Mouse (Mus musculus) CD4-positive helper T cell, adult 2 months (primary cell): ENCODE results near the gene Cbx7.
"Not testable (repeated sequence)": the region's sequence is repeated elsewhere in the genome, so short reads cannot be mapped to it uniquely, and the experiment has no call there.

Source experiments
- DNase-seq: peaks from one replicate; pipeline ENCODE4 v3.0.0-alpha.2; 2012; ENCODE audit warnings: low read depth, missing footprints, low spot score

Cbx7 gene

GRCm38 (mm10) chr15:79950250-79951025, 20.5 kb downstream of the Cbx7 start:
- peak; percentile 82 for DNase-seq

DNA sequence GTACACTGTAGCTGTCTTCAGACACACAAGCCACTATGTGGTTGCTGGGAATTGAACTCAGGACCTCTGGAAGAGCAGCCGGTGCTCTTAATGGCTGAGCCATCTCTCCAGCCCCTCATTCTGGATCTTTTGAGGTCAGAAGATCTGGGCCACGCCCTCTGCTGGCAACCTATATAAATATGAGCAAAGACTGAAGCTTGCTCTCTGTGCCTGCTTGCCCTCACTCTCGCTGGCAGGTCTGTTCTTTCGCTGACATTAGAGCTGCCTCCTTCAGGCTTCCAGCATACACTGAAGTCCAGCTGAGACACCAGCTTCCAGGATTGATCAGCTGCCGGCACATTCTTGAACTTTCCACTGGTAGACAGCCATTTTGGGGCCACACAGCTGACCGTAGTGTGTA, 23.2 kb downstream of the Cbx7 start:
- DNase-seq = no peak

GRCm38 (mm10) chr15:79946790-79947189, 24.1 kb downstream of the Cbx7 start:
- DNase-seq = peak; percentile 39

GRCm38 (mm10) chr15:79946022-79946421, 24.9 kb downstream of the Cbx7 start:
- DNase-seq = peak; percentile 80

DNA sequence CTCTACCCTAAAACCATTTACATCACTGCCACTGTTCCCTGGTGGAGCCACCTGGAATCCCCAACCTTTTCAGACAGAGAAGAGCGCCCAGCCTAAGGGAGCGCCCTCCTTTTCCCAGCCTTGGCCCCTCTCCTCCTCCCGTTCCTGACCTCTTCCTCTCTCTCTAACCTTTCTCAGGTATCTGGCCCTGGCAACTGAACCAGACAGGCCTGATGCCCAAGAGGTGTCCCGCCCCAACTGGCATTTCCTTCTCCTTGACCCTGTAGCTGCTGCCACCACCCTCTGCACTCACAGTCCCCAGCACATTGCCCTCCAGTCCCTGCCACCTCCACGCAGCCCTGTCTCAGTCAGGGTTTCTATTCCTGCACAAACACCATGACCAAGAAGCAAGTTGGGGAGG, 26.0 kb downstream of the Cbx7 start:
- no peak for DNase-seq

DNA sequence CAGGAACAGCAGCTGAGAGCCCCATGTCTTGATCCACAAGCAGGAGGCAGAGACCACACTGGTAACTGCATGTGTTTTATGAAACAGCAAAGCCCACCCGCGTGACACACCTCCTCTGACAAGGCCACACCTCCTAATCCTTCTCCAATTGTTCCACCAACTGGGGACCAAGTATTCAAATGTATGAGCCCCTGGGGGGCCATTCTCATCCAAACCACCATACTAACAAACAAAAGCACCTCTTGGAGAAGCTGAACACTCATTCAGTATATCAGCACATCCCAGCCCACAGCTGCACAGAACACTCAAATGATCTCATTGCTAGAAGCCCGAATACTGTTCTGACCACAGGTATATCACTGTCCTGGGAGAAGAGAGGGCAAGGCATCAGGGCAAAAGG, 27.3 kb downstream of the Cbx7 start:
- DNase-seq = no peak

DNA sequence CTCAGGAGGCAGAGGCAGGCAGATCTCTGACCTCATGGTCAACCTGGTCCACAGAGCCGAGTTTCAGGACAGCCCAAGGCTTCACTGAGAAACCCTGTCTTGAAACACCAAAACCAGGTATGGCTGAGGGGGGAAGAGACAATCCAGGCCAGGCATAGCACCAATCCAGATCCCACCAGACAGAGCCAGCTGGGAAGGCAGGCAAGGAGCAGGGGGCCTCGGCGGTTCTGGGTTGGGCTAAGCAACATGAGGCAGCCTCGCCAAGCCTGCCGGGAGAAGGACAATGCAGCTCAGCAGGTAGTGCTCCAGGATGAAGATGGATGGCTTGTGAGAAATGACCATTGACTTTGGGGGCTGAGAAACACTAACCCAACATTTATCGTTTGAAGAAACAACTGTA, 28.4 kb downstream of the Cbx7 start:
- DNase-seq = no peak

DNA sequence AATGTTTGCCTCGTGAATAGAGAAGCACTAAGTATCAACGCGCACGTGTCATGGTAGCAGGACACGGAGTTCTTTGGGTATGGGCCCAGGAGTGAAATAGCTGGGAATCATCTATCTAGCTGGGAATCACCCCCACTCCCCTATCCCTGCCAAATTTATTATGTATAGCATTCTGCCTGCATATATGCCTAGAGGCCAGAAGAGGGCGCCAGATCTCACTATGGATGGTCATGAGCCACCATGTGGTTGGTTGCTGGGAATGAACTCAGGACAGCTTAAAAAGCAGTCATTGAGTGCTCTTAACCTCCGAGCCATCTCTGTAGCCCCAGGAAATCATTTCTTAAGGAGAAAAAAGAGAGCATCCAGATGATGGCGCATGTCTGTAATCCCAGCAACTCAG, 30.0 kb downstream of the Cbx7 start:
- peak; percentile 70 for DNase-seq

DNA sequence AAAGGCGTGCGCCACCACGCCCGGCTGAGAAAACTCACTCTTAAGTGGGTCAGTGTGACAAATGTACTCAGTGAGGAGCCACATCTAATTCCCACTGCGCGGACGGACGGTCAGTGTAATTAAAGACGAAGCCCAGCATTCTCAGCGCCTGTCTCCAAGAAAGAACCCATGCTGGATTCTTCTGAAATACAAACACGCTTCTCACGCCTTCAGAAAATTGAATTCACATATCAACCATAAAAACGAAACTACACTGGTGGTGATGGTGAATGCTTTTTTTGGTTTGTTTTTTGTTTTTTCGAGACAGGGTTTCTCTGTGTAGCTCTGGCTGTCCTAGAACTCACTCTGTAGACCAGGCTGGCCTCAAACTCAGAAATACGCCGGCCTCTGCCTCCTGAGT, 31.0 kb downstream of the Cbx7 start:
- DNase-seq = no peak

GRCm38 (mm10) chr15:79939501-79939900, 31.4 kb downstream of the Cbx7 start:
- DNase-seq = not testable (repeated sequence)

DNA sequence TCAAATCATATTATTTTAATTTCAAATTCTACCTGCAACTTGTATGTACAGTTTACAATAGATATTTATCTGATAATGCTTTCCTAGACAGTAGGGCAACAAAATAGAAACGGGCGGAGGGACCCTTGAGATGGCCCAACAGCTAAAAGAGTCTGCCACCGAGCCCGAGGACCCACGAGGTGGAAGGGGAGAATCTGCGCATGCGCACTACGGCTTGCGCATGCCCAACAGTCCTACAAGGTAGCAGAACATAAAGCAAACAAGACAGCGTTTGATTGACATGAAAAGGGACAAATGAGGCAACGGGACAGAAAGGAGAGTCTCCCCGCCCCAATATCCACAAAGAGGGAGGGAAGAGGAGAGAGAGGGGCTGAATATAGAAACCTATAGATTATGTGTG, 31.9 kb downstream of the Cbx7 start:
- DNase-seq = no peak

- DNase-seq = no peak
Measured at GRCm38 (mm10) chr15:79936374-79936751, 34.6 kb downstream of the Cbx7 start.

- no peak for DNase-seq
Measured at GRCm38 (mm10) chr15:79935654-79936373, 35.1 kb downstream of the Cbx7 start.

DNA sequence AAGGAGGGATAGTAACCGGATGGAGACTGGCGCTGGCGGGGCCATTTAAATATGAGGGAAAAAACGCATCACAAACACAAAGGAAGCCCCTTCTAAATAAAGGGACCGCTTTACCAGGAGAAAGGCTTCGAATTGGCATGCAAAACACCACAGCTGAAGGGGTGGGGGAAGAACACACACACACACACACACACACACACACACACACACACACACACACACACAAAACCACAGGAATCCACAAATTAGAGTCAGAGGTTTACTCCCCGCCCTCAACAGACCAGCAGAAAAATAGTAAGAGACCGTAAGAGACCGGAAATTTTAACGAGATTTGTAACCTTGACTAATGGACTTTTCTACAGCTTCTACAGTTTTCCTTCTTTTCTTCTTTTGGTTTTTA, 36.1 kb downstream of the Cbx7 start:
- DNase-seq = peak; percentile 66

GRCm38 (mm10) chr15:79933670-79934514, 37.0 kb downstream of the Cbx7 start:
- DNase-seq = peak; percentile 45

- no peak for DNase-seq
Measured at GRCm38 (mm10) chr15:79933052-79933669, 37.8 kb downstream of the Cbx7 start.

DNA sequence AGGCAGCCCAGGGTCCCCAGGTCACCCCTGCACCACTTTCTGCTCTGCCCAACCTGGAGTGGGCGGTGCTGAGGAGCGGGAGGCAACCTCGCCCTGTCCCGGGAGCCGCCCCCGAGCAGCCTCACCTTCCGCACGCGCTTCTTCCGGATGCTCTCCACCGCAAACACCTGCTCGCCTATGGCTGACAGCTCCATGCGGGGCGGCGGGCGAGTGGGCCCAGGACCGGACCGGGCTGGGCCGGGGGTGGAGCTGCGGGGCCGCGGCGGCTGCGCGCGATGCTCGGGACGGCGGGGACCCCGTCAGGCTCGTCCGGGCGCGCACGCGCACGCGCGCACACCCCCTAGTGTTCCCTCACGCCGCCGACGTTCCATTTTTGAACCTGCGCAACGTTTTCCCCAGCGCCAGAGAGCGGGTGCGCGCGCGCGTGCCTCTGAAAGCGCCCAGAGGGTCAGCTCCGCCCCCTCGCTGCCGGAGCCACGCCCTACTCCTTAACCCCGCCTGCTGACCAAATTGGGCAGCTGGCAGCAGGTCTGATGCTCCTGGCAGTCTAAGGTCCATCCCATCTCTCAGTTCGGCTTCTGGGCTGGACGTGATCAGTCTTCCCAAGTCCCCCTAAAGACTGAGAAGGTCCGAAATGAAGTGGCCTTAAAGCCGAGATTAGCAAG, 38.5 kb downstream of the Cbx7 start:
- DNase-seq = peak; percentile 95

GRCm38 (mm10) chr15:79931496-79932141, 39.3 kb downstream of the Cbx7 start:
- peak; percentile 78 for DNase-seq

DNA sequence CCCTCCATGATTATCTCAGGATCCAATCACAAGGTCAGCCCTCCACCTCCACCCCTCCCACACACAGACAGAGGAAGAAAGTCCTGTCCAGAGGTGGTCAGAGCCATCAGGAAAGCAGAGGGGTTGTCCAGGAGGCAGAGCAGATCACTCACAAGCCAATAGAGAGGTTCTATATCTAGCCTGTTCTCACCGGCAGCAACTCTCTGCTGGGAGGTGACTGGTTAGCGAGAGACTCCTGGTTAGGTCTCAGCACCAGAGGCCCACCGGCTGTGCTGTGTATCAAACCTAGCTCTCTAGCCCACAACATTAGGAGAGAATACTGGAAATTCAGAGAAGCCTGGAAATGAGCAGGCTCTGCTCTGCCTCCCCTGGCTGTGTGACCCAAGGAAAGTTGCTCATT, 41.2 kb downstream of the Cbx7 start:
- no peak for DNase-seq

DNA sequence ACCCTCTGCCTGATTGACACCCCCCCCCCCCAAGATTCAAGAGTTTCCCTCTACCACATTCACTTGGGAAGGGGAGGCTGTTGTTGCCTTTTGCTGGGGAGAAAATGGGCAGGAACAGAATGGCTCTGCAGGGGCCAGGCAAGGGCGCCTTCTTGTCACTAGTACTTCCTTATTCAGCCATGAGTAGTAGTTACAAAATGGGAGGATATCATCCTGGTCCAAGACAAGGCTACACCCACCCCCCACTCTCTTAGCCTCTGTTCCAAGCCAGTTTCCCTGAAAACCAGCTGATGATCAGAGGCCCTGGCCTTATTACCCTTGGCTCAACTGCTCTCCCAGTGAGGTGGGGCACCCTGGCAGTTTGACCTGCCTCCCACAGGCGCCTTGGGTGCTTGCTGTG, 42.2 kb downstream of the Cbx7 start:
- no peak for DNase-seq

GRCm38 (mm10) chr15:79928316-79928715, 42.6 kb downstream of the Cbx7 start:
- DNase-seq = no peak
